Mouse (Mus musculus): ENCODE data around the gene BC004004. TPM values are rescaled to one million over a fixed set of nuclear protein-coding genes. Genes with fewer than 3 reads are reported as not detected.
"Not testable (repeated sequence)": the region's sequence is repeated elsewhere in the genome, so short reads cannot be mapped to it uniquely, and the experiment has no call there.

The BC004004 gene
- polyA plus RNA-seq, 1 experiment from 2014 or later, result 62.2 TPM

DNA sequence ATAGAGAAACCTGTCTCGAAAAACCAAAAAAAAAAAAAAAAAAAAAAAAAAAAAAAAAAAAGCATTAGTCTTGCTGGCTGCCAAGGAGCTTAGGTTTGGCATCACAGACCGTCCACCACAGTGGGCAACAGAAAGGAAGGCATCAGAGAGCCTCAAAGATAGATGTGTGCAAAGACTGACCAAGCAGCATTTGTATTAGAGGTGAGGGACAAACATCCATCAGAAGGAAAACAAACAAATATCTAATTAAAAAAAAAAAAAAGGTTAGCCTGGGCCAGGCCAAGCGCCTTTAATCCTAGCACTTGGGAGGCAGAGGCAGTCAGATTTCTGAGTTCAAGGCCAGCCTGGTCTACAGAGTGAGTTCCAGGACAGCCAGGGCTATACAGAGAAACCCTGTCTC is 48.8 kb downstream of the BC004004 start, which contains the start of gene Pi16:
Pi16 (plus strand) TSS at position 301 of the 400 bp plus-strand sequence.
- not testable (repeated sequence) for H3K4me1 ChIP-seq (ENCODE audit: control insufficient read depth, insufficient read depth, low read length); H3K4me2 ChIP-seq (ENCODE audit: low read depth)

GRCm38 (mm10) chr17:29318731-29319250 is 50.2 kb downstream of the BC004004 start:
- Histone ChIP-seq H3K36me3 (ENCODE audit: control insufficient read depth, insufficient read depth, low read length) (no peaks in the 10 kb centered on the region), H3K4me1 (ENCODE audit: control insufficient read depth, insufficient read depth, low read length) (no peaks in the 10 kb centered on the region), H3K27me3 (ENCODE audit: control insufficient read depth, insufficient read depth, low read length) (peaks cover 19% of the 10 kb centered on the region), H3K9me3 (ENCODE audit: control insufficient read depth, low read length) (no peaks in the 10 kb centered on the region), H3K27ac (ENCODE audit: low read depth, low read length) (no peak overlapping the region), H3K4me3 (ENCODE audit: low read depth, low read length) (no peak overlapping the region), H3K4me2 (ENCODE audit: low read depth) (no peak overlapping the region), H3K9ac (ENCODE audit: low read length) (0 out of 2 replicates have a peak overlapping the region, but pooled peaks have one; percentile 16)
- ATAC-seq (ENCODE audit: insufficient read depth, low FRiP score, low TSS enrichment), result no peak
- DNase-seq (ENCODE audit: low spot score), result no peak
- WGBS, result 47% methylated on average over 6 of the region's 6 CpGs

More for the DNA sequence above, 48.8 kb downstream of the BC004004 start, which contains the start of gene Pi16:
- H3K27ac ChIP-seq (ENCODE audit: low read depth, low read length); H3K36me3 ChIP-seq (ENCODE audit: control insufficient read depth, insufficient read depth, low read length); H3K4me3 ChIP-seq (ENCODE audit: low read depth, low read length); ATAC-seq (ENCODE audit: insufficient read depth, low FRiP score, low TSS enrichment); H3K9ac ChIP-seq (ENCODE audit: low read length); DNase-seq (ENCODE audit: low spot score); H3K9me3 ChIP-seq (ENCODE audit: control insufficient read depth, low read length): not testable (repeated sequence)
- 85% methylated on average over 3 of the region's 3 CpGs for WGBS
- peaks cover 11% of the 10 kb centered on the region for H3K27me3 ChIP-seq (ENCODE audit: control insufficient read depth, insufficient read depth, low read length)

GRCm38 (mm10) chr17:29319476-29319875 is 50.9 kb downstream of the BC004004 start:
- 89% methylated on average over 7 of the region's 7 CpGs for WGBS
- H3K9ac ChIP-seq (ENCODE audit: low read length), result no peak overlapping the region
- H3K9me3 ChIP-seq (ENCODE audit: control insufficient read depth, low read length), result no peaks in the 10 kb centered on the region
- peaks cover 19% of the 10 kb centered on the region for H3K27me3 ChIP-seq (ENCODE audit: control insufficient read depth, insufficient read depth, low read length)
- no peaks in the 10 kb centered on the region for H3K36me3 ChIP-seq (ENCODE audit: control insufficient read depth, insufficient read depth, low read length)
- no peak overlapping the region for H3K4me2 ChIP-seq (ENCODE audit: low read depth)
- no peaks in the 10 kb centered on the region for H3K4me1 ChIP-seq (ENCODE audit: control insufficient read depth, insufficient read depth, low read length)
- no peak overlapping the region for H3K27ac ChIP-seq (ENCODE audit: low read depth, low read length)
- H3K4me3 ChIP-seq (ENCODE audit: low read depth, low read length), result no peak overlapping the region
- ATAC-seq (ENCODE audit: insufficient read depth, low FRiP score, low TSS enrichment) (no peak), DNase-seq (ENCODE audit: low spot score) (no peak)

GRCm38 (mm10) chr17:29319881-29320639 is 51.5 kb downstream of the BC004004 start:
- no peak overlapping the region for H3K4me2 ChIP-seq (ENCODE audit: low read depth)
- peaks cover 19% of the 10 kb centered on the region for H3K27me3 ChIP-seq (ENCODE audit: control insufficient read depth, insufficient read depth, low read length)
- ATAC-seq (ENCODE audit: insufficient read depth, low FRiP score, low TSS enrichment), result no peak
- no peak overlapping the region for H3K4me3 ChIP-seq (ENCODE audit: low read depth, low read length)
- H3K4me1 ChIP-seq (ENCODE audit: control insufficient read depth, insufficient read depth, low read length), result no peaks in the 10 kb centered on the region
- WGBS, result 69% methylated on average over 8 of the region's 8 CpGs
- H3K27ac ChIP-seq (ENCODE audit: low read depth, low read length), result no peak overlapping the region
- H3K9ac ChIP-seq (ENCODE audit: low read length), result no peak overlapping the region
- no peak for DNase-seq (ENCODE audit: low spot score)
- no peaks in the 10 kb centered on the region for H3K9me3 ChIP-seq (ENCODE audit: control insufficient read depth, low read length)
- H3K36me3 ChIP-seq (ENCODE audit: control insufficient read depth, insufficient read depth, low read length), result no peaks in the 10 kb centered on the region

DNA sequence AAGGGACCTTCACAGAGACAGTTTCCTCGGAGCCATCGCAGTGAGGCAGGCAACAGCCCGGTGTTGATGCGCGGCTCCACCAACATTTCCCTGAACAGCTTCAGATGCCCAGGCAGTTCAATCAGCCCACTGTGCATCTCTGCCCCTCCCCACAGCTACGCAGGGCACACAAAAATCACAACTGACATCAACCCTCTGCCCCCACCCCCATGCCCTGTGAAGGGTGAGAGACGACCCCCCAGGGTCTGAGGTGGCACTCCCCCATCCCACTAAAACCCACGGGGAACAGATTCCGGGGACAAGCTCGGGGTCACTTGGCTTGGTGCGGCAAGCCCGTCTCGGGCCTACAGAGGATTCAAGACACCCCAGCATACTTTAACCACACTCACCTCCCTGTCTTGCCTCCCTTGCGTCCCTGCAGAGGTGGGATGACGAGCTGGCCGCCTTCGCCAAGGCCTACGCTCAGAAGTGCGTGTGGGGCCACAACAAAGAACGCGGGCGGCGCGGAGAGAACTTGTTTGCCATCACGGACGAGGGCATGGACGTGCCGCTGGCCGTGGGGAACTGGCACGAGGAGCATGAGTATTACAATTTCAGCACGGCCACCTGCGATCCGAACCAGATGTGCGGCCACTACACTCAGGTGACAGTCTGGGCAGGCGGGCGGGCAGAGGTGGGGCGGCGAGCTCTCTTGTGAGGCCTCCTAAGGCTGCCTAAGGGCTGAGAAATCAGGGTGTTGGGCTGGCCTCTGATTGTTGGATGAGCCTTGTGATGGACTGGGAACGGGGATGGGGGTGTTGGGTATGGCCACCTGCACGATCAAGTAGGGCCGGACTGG is 53.4 kb downstream of the BC004004 start:
- 9% methylated on average over 41 of the region's 41 CpGs for WGBS
- H3K9ac ChIP-seq (ENCODE audit: low read length), result no peak overlapping the region; the same call in 1 of the 2 replicates
- peaks cover 12% of the 10 kb centered on the region for H3K4me1 ChIP-seq (ENCODE audit: control insufficient read depth, insufficient read depth, low read length)
- no peaks in the 10 kb centered on the region for H3K36me3 ChIP-seq (ENCODE audit: control insufficient read depth, insufficient read depth, low read length)
- H3K27ac ChIP-seq (ENCODE audit: low read depth, low read length), result no peak overlapping the region
- DNase-seq (ENCODE audit: low spot score) (peak; percentile 23), ATAC-seq (ENCODE audit: insufficient read depth, low FRiP score, low TSS enrichment) (no peak)
- no peak overlapping the region for H3K4me3 ChIP-seq (ENCODE audit: low read depth, low read length)
- peaks cover 22% of the 10 kb centered on the region for H3K27me3 ChIP-seq (ENCODE audit: control insufficient read depth, insufficient read depth, low read length)
- H3K4me2 ChIP-seq (ENCODE audit: low read depth), result no peak overlapping the region
- H3K9me3 ChIP-seq (ENCODE audit: control insufficient read depth, low read length), result no peaks in the 10 kb centered on the region

DNA sequence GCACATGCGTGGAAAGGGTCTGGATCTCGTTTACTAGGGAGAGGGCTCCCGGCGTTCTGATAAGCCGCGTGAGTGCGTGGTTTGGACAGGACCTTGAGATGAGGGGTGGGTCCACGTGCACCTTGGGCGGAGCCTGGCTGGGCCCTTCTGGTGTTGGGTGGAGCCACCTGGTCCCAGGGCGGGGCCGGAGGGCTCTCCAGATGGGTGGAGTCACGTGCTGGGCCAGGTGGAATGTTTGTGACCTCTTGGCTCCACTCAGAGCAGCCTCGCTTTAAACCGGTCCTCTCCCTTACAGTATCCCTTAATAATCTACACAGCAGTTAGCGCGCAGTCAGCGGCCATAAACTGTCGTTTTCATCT is 54.0 kb downstream of the BC004004 start:
- WGBS, result 9% methylated on average over 18 of the region's 18 CpGs
- Histone ChIP-seq H3K27ac (ENCODE audit: low read depth, low read length) (no peak overlapping the region), H3K4me3 (ENCODE audit: low read depth, low read length) (no peak overlapping the region), H3K9ac (ENCODE audit: low read length) (no peak overlapping the region; the same call in 1 of the 2 replicates), H3K4me2 (ENCODE audit: low read depth) (no peak overlapping the region), H3K9me3 (ENCODE audit: control insufficient read depth, low read length) (no peaks in the 10 kb centered on the region), H3K4me1 (ENCODE audit: control insufficient read depth, insufficient read depth, low read length) (peaks cover 18% of the 10 kb centered on the region), H3K36me3 (ENCODE audit: control insufficient read depth, insufficient read depth, low read length) (no peaks in the 10 kb centered on the region), H3K27me3 (ENCODE audit: control insufficient read depth, insufficient read depth, low read length) (peaks cover 22% of the 10 kb centered on the region)
- DNase-seq (ENCODE audit: low spot score) (peak; percentile 31), ATAC-seq (ENCODE audit: insufficient read depth, low FRiP score, low TSS enrichment) (no peak)

DNA sequence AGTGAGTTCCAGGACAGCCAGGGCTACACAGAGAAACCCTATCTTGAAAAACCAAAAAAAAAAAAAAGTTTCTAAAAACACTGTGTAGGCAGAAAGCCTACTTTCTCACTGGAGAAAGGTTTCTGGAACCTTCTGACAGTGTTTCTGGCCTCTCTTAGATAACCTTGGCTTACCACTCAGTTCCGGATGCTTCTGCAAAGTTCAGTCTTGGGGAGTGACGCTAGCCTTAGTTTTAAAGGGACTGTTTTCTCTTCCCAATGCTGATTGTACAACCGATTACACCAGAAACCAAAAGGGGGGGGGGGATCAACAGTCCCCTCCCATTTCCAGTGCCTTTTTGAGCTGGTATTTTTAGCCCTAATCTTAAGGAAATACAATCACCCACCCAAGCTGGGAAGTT is 55.0 kb downstream of the BC004004 start:
- Histone ChIP-seq H3K4me2 (ENCODE audit: low read depth) (no peak overlapping the region), H3K27me3 (ENCODE audit: control insufficient read depth, insufficient read depth, low read length) (peaks cover 22% of the 10 kb centered on the region), H3K4me3 (ENCODE audit: low read depth, low read length) (no peak overlapping the region), H3K36me3 (ENCODE audit: control insufficient read depth, insufficient read depth, low read length) (no peaks in the 10 kb centered on the region), H3K9ac (ENCODE audit: low read length) (no peak overlapping the region), H3K9me3 (ENCODE audit: control insufficient read depth, low read length) (no peaks in the 10 kb centered on the region), H3K27ac (ENCODE audit: low read depth, low read length) (no peak overlapping the region), H3K4me1 (ENCODE audit: control insufficient read depth, insufficient read depth, low read length) (peaks cover 19% of the 10 kb centered on the region)
- 93% methylated on average over 3 of the region's 3 CpGs for WGBS
- no peak for ATAC-seq (ENCODE audit: insufficient read depth, low FRiP score, low TSS enrichment)
- no peak for DNase-seq (ENCODE audit: low spot score)

DNA sequence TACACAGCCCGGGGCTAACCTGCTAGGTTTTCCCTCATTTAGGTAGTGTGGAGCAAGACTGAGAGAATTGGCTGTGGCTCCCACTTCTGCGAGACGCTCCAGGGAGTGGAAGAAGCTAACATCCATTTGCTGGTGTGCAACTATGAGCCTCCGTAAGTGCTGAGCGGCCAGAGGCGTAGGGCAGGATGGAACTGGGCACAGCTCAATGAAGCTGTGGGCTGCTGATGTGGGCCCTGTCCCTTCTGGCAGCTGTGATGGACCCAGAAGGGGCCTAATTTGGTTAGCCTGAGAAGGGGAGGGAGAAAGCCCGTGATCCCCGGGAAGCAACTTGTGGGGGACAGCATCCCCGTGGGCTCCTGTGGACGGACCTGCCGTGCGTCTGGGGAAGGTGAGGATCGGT is 57.2 kb downstream of the BC004004 start:
- no peak for ATAC-seq (ENCODE audit: insufficient read depth, low FRiP score, low TSS enrichment)
- Histone ChIP-seq H3K27ac (ENCODE audit: low read depth, low read length) (no peak overlapping the region), H3K4me2 (ENCODE audit: low read depth) (peak overlapping the region; percentile 62), H3K4me3 (ENCODE audit: low read depth, low read length) (peak overlapping the region; percentile 27; the same call in 1 of the 2 replicates), H3K9ac (ENCODE audit: low read length) (peak overlapping the region; percentile 60), H3K36me3 (ENCODE audit: control insufficient read depth, insufficient read depth, low read length) (no peaks in the 10 kb centered on the region), H3K4me1 (ENCODE audit: control insufficient read depth, insufficient read depth, low read length) (peaks cover 19% of the 10 kb centered on the region), H3K9me3 (ENCODE audit: control insufficient read depth, low read length) (no peaks in the 10 kb centered on the region), H3K27me3 (ENCODE audit: control insufficient read depth, insufficient read depth, low read length) (peaks cover 22% of the 10 kb centered on the region)
- 41% methylated on average over 13 of the region's 13 CpGs for WGBS
- DNase-seq (ENCODE audit: low spot score), result peak; percentile 31
